Mouse (Mus musculus) liver, adult 2 months (tissue): ENCODE results near the gene Cd80.

Source experiments
- CTCF ChIP-seq: fragments of 200-500 bp; IDR thresholded peaks from 2 replicates; pipeline ENCODE4 v1.5.1; 2011; ENCODE audit warnings: low read depth, low read length, control low read depth
- POLR2A ChIP-seq: fragments of 200-500 bp; IDR thresholded peaks from 2 replicates; pipeline ENCODE4 v1.6.1; 2011; ENCODE audit warnings: low read length, control low read depth; ENCODE audit not compliant: insufficient read depth; ENCODE audit errors: extremely low read depth

GRCm38 (mm10) chr16:38439190-38439589 lies 16.2 kb upstream of the Cd80 start:
- TF ChIP-seq CTCF: no peak
- no peak for TF ChIP-seq POLR2A
